Mouse (Mus musculus): Measurements from ENCODE around the gene Dgat2. TPM values are rescaled to one million over a fixed set of nuclear protein-coding genes. Genes with fewer than 3 reads are reported as not detected.

Gene Dgat2
- polyA plus RNA-seq, 1 experiment from 2014 or later = 18.5 TPM

DNA sequence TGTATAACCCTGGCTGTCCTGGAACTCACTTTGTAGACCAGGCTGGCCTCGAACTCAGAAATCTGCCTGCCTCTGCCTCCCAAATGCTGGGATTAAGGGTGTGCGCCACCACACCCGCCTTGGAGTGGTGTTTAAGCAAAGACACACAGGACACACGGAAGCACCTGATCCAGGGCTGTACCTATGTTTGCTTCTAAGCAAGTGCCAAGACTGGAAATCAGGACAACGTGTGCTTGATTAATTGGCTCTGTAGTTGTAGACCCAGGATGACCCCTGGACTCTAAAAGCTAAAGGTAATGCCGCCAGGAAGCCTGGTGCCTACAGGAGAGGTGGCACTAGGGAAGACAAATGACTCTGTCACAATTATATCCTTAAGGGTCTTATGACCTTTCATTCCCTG, 12.0 kb downstream of the Dgat2 start:
- WGBS = 88% methylated on average over 6 of the region's 6 CpGs
- Histone ChIP-seq H3K4me3 (replicated peaks; ENCODE audit: low read length) (no peak overlapping the region), H3K36me3 (ENCODE audit: control insufficient read depth, insufficient read depth) (no peaks in the 10 kb centered on the region), H3K27me3 (replicated peaks; ENCODE audit: control insufficient read depth, insufficient read depth, low read length) (no peaks in the 10 kb centered on the region), H3K9ac (replicated peaks; ENCODE audit: low read depth, low read length) (no peak overlapping the region), H3K4me2 (ENCODE audit: low read length) (no peak overlapping the region), H3K4me1 (replicated peaks; ENCODE audit: control insufficient read depth, insufficient read depth, low read length) (no peaks in the 10 kb centered on the region), H3K27ac (ENCODE audit: low read length) (no peak overlapping the region), H3K9me3 (ENCODE audit: control insufficient read depth, low read length) (no peaks in the 10 kb centered on the region)
- ATAC-seq = no peak

DNA sequence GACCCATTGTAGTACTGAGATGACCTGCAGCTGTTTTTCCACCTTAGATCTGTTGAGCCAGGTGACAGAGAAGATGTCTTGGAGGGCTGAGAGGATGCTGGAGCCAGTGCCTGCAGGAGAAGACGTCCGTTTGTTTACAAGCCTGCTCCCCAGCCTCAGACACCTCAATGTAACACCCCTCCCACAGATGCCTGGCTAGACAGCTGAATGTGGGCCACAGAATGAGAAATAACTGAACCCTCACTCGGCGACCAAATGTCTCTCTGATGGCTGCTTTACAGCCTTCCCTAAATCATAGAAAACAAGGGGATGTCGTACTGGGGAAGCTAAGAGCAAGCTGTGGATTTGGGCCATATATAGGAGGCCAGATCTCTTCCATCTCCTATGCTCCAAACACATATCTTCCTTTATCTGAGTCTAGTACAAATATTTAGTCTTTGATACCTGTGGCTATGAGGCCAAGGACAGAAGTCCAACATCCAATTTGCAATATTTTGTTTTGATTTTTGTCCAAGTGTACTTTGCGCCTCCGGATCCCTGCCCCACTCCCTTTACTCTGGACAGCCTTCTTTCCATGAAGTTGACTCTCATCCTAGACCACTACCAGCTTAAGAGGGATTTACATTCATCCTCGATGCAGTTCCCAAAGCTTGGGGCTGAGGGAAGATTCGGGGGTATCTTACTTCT, 12.7 kb downstream of the Dgat2 start:
- Histone ChIP-seq H3K9ac (replicated peaks; ENCODE audit: low read depth, low read length) (no peak overlapping the region), H3K27ac (ENCODE audit: low read length) (no peak overlapping the region), H3K4me3 (replicated peaks; ENCODE audit: low read length) (no peak overlapping the region), H3K4me2 (ENCODE audit: low read length) (no peak overlapping the region), H3K4me1 (replicated peaks; ENCODE audit: control insufficient read depth, insufficient read depth, low read length) (no peaks in the 10 kb centered on the region), H3K9me3 (ENCODE audit: control insufficient read depth, low read length) (no peaks in the 10 kb centered on the region), H3K27me3 (replicated peaks; ENCODE audit: control insufficient read depth, insufficient read depth, low read length) (no peaks in the 10 kb centered on the region), H3K36me3 (ENCODE audit: control insufficient read depth, insufficient read depth) (no peaks in the 10 kb centered on the region)
- WGBS = 92% methylated on average over 9 of the region's 9 CpGs
- no peak for ATAC-seq

DNA sequence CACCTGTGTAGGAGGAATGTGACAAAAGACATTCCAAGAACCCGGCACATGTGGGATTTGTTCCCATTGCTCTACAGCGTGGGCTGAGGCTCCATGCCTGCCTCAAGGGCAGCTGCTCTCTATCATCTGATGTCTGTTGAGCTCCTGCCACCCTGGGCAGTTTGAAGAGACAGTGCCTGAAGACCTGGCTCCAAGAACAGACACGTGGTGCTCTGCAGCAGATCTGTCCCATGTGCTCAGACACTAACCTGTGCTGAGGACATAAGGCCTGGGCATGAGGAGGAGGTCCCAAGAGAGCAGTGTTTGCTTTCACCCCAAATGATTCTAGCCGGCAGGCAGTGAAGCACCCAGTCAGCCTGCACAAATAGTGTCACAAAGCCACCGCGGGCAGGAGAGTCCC, 13.8 kb downstream of the Dgat2 start:
- Histone ChIP-seq H3K4me2 (ENCODE audit: low read length) (no peak overlapping the region), H3K4me1 (replicated peaks; ENCODE audit: control insufficient read depth, insufficient read depth, low read length) (no peaks in the 10 kb centered on the region), H3K27me3 (replicated peaks; ENCODE audit: control insufficient read depth, insufficient read depth, low read length) (no peaks in the 10 kb centered on the region), H3K9me3 (ENCODE audit: control insufficient read depth, low read length) (no peaks in the 10 kb centered on the region), H3K36me3 (ENCODE audit: control insufficient read depth, insufficient read depth) (no peaks in the 10 kb centered on the region), H3K9ac (replicated peaks; ENCODE audit: low read depth, low read length) (no peak overlapping the region), H3K27ac (ENCODE audit: low read length) (no peak overlapping the region), H3K4me3 (replicated peaks; ENCODE audit: low read length) (no peak overlapping the region)
- 89% methylated on average over 6 of the region's 6 CpGs for WGBS
- no peak for ATAC-seq

DNA sequence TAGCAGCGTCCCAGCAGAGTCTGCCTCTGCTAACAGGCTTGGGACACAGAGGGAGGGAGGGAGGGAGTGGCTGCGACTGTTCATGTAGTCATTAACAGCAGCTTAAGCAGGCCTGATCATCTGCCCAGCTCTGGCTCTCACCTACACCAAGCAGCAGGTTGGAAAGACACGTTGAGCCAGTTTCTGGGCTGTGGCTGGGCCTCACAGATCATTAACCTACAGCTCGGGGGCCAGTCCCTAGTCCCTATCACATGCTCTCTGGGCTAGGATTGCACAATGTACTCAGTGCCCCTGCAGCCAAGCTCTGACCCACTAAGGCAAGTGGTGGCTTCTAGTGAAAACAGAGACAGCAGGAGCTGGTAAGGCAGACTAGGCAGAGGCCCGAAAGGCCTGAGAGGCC, 14.6 kb downstream of the Dgat2 start:
- Histone ChIP-seq H3K4me3 (replicated peaks; ENCODE audit: low read length) (no peak overlapping the region), H3K4me2 (ENCODE audit: low read length) (no peak overlapping the region), H3K4me1 (replicated peaks; ENCODE audit: control insufficient read depth, insufficient read depth, low read length) (no peaks in the 10 kb centered on the region), H3K36me3 (ENCODE audit: control insufficient read depth, insufficient read depth) (no peaks in the 10 kb centered on the region), H3K9me3 (ENCODE audit: control insufficient read depth, low read length) (no peaks in the 10 kb centered on the region), H3K9ac (replicated peaks; ENCODE audit: low read depth, low read length) (no peak overlapping the region), H3K27me3 (replicated peaks; ENCODE audit: control insufficient read depth, insufficient read depth, low read length) (no peaks in the 10 kb centered on the region), H3K27ac (ENCODE audit: low read length) (no peak overlapping the region)
- WGBS = 53% methylated on average over 5 of the region's 5 CpGs
- no peak for ATAC-seq

DNA sequence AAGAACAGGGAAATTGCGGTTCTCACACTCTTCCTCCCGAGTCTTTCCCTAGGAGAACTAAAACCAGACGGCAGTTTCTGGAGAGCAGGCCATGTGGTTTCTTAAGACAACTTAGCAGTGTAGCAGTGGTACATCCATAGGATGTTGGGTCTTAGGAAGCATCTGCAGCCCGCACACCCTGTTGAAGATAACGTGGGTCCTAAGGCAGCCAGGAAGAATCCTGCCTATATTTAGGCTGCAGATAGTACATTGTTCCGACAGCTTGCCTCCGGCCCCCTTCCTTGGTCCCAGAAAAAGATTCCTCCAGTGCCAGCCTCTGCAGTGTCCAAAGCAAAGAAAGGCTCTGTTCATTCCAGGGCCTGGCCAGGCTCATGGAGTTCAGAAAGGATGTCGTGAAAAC, 16.4 kb downstream of the Dgat2 start:
- 87% methylated on average over 8 of the region's 8 CpGs for WGBS
- H3K4me2 ChIP-seq (ENCODE audit: low read length) = no peak overlapping the region
- H3K4me1 ChIP-seq (replicated peaks; ENCODE audit: control insufficient read depth, insufficient read depth, low read length) = no peaks in the 10 kb centered on the region
- no peak overlapping the region for H3K4me3 ChIP-seq (replicated peaks; ENCODE audit: low read length)
- no peaks in the 10 kb centered on the region for H3K36me3 ChIP-seq (ENCODE audit: control insufficient read depth, insufficient read depth)
- no peaks in the 10 kb centered on the region for H3K27me3 ChIP-seq (replicated peaks; ENCODE audit: control insufficient read depth, insufficient read depth, low read length)
- H3K9me3 ChIP-seq (ENCODE audit: control insufficient read depth, low read length) = no peaks in the 10 kb centered on the region
- no peak overlapping the region for H3K9ac ChIP-seq (replicated peaks; ENCODE audit: low read depth, low read length)
- no peak for ATAC-seq
- H3K27ac ChIP-seq (ENCODE audit: low read length) = no peak overlapping the region

DNA sequence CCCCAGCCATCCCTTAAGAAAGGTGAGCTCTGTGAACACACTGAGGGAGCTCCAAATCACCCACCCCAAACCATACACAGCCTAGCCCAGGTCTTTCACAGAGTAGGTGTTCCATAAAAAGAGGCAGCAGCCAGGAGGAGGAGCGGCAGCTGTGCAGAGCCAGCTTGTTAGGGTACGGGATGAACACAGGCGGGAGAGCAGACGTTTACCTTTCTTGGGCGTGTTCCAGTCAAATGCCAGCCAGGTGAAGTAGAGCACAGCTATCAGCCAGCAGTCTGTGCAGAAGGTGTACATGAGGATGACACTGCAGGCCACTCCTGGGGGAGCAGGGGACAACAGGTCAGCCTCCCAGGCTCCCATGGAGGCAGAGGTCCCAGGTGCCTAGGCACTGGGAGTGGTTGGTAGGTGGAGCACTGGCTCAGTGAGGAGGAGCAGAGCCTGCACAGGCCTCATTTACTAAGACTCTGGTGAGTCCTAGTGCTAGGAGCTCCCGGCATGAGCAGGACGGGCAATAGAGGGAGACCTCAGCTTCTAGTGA, 17.6 kb downstream of the Dgat2 start:
- no peaks in the 10 kb centered on the region for H3K4me1 ChIP-seq (replicated peaks; ENCODE audit: control insufficient read depth, insufficient read depth, low read length)
- ATAC-seq = no peak
- WGBS = 87% methylated on average over 7 of the region's 7 CpGs
- no peak overlapping the region for H3K4me2 ChIP-seq (ENCODE audit: low read length)
- no peak overlapping the region for H3K9ac ChIP-seq (replicated peaks; ENCODE audit: low read depth, low read length)
- H3K27me3 ChIP-seq (replicated peaks; ENCODE audit: control insufficient read depth, insufficient read depth, low read length) = no peaks in the 10 kb centered on the region
- no peaks in the 10 kb centered on the region for H3K36me3 ChIP-seq (ENCODE audit: control insufficient read depth, insufficient read depth)
- no peak overlapping the region for H3K4me3 ChIP-seq (replicated peaks; ENCODE audit: low read length)
- H3K9me3 ChIP-seq (ENCODE audit: control insufficient read depth, low read length) = no peaks in the 10 kb centered on the region
- H3K27ac ChIP-seq (ENCODE audit: low read length) = no peak overlapping the region

DNA sequence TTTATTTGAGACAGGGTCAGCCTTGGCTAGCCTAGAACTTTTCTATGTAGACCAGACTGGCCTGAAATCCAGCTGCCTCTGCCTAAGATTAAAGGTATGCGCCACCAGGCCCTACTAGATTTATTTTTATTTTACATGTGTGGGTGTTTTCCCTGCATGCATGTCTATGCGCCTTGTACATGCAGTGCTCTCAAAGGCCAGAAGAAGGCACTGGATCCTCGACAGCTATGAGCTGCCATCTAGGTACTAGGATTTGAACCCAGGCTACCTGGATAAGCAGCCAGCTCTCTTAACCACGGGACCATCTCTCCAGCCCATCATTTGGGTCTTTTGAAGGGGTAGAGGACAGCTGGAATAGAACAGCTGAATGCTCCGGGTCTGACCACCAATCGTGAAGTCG, 20.1 kb downstream of the Dgat2 start:
- 88% methylated on average over 7 of the region's 7 CpGs for WGBS
- Histone ChIP-seq H3K4me3 (replicated peaks; ENCODE audit: low read length) (no peak overlapping the region), H3K27me3 (replicated peaks; ENCODE audit: control insufficient read depth, insufficient read depth, low read length) (no peaks in the 10 kb centered on the region)

DNA sequence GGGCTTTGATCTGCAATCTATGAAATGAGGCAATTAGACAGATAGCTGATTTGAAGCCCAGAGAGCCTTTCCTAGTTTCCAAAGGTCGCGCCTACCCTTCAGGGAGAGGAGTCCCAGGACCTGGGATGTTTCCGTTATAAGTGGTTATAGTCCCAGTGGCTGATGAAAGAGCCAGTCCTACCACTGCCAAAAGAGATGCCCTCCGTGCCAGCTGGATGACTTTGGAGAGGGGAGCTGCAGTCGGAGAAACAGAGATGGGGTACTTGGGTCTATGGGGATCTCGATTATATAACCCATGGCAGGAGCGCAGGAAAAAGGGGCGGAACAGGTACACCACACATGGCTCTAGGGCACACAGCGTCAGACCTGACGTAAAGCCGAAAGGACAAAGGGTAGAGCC, 20.6 kb downstream of the Dgat2 start:
- H3K27me3 ChIP-seq (replicated peaks; ENCODE audit: control insufficient read depth, insufficient read depth, low read length) = no peaks in the 10 kb centered on the region
- H3K27ac ChIP-seq (ENCODE audit: low read length) = no peak overlapping the region
- H3K4me2 ChIP-seq (ENCODE audit: low read length) = no peak overlapping the region
- ATAC-seq = no peak
- H3K9me3 ChIP-seq (ENCODE audit: control insufficient read depth, low read length) = no peaks in the 10 kb centered on the region
- H3K4me3 ChIP-seq (replicated peaks; ENCODE audit: low read length) = no peak overlapping the region
- H3K4me1 ChIP-seq (replicated peaks; ENCODE audit: control insufficient read depth, insufficient read depth, low read length) = no peaks in the 10 kb centered on the region
- H3K9ac ChIP-seq (replicated peaks; ENCODE audit: low read depth, low read length) = no peak overlapping the region
- no peaks in the 10 kb centered on the region for H3K36me3 ChIP-seq (ENCODE audit: control insufficient read depth, insufficient read depth)
- WGBS = 89% methylated on average over 11 of the region's 11 CpGs

More for the DNA sequence above, 20.1 kb downstream of the Dgat2 start:
- no peak overlapping the region for H3K27ac ChIP-seq (ENCODE audit: low read length)
- H3K9me3 ChIP-seq (ENCODE audit: control insufficient read depth, low read length) = no peaks in the 10 kb centered on the region
- no peak overlapping the region for H3K4me2 ChIP-seq (ENCODE audit: low read length)
- no peaks in the 10 kb centered on the region for H3K36me3 ChIP-seq (ENCODE audit: control insufficient read depth, insufficient read depth)
- ATAC-seq = no peak
- H3K4me1 ChIP-seq (replicated peaks; ENCODE audit: control insufficient read depth, insufficient read depth, low read length) = no peaks in the 10 kb centered on the region
- no peak overlapping the region for H3K9ac ChIP-seq (replicated peaks; ENCODE audit: low read depth, low read length)

DNA sequence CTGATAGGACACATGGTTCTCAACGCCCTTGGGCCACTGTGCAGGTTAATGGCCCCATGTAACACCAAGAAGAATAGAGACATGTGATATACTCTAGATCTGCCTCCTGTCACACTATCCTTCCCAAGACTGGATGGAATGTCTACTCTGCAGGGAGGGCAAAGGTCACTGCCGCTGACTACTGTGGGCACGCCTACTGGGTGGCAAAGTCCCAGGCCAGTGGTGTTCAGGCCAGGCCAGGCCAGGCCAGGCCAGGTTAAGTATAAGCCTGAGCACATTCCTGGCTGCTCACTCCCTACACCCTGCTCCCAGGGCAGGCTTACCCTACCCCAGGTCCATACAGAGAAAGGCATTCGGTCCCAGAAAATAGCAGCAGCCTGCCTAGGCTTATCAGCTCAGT, 21.0 kb downstream of the Dgat2 start:
- Histone ChIP-seq H3K9me3 (ENCODE audit: control insufficient read depth, low read length) (no peaks in the 10 kb centered on the region), H3K27ac (ENCODE audit: low read length) (no peak overlapping the region), H3K4me3 (replicated peaks; ENCODE audit: low read length) (no peak overlapping the region), H3K4me1 (replicated peaks; ENCODE audit: control insufficient read depth, insufficient read depth, low read length) (no peaks in the 10 kb centered on the region), H3K27me3 (replicated peaks; ENCODE audit: control insufficient read depth, insufficient read depth, low read length) (no peaks in the 10 kb centered on the region), H3K36me3 (ENCODE audit: control insufficient read depth, insufficient read depth) (no peaks in the 10 kb centered on the region), H3K4me2 (ENCODE audit: low read length) (no peak overlapping the region), H3K9ac (replicated peaks; ENCODE audit: low read depth, low read length) (no peak overlapping the region)
- ATAC-seq = no peak
- WGBS = 75% methylated on average over 4 of the region's 4 CpGs

DNA sequence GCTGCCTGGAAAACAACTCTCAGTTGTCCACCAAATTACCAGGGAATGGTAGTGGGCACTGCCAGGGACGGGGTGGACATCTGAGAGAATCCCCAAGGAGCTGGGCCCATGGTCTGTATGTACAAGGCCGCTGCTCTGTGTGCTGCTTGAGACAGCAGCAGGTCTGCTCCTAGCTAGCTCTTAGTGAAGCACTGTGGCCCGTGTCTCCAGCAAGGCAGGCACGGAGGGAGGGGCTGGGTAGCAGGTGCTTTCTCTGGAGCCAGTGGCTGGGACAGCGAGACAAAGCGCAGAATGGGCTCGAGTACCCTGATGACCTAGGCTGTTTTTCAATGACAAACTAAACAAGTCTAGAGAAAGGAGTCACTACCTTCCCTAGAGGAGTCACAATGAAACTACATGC, 21.5 kb downstream of the Dgat2 start:
- Histone ChIP-seq H3K9me3 (ENCODE audit: control insufficient read depth, low read length) (no peaks in the 10 kb centered on the region), H3K4me2 (ENCODE audit: low read length) (no peak overlapping the region), H3K4me3 (replicated peaks; ENCODE audit: low read length) (no peak overlapping the region), H3K4me1 (replicated peaks; ENCODE audit: control insufficient read depth, insufficient read depth, low read length) (no peaks in the 10 kb centered on the region), H3K36me3 (ENCODE audit: control insufficient read depth, insufficient read depth) (no peaks in the 10 kb centered on the region), H3K9ac (replicated peaks; ENCODE audit: low read depth, low read length) (no peak overlapping the region), H3K27ac (ENCODE audit: low read length) (no peak overlapping the region), H3K27me3 (replicated peaks; ENCODE audit: control insufficient read depth, insufficient read depth, low read length) (no peaks in the 10 kb centered on the region)
- no peak for ATAC-seq
- WGBS = 85% methylated on average over 7 of the region's 7 CpGs

Data from forebrain, embryonic 16.5 days (tissue).